Mouse (Mus musculus) midbrain, postnatal 0 days (tissue): Measurements from ENCODE around the gene Lrrc3b. TPM values are rescaled to one million over a fixed set of nuclear protein-coding genes. Genes with fewer than 3 reads are reported as not detected.

Experiments used
- ATAC-seq: fragments of 200-750 bp; cut with Nextera tagmentation; 2 replicates; pipeline ENCODE4 v1.8.0; 2017; ENCODE audit warnings: moderate number of reproducible peaks, mild to moderate bottlenecking, moderate TSS enrichment, moderate library complexity; ENCODE audit not compliant: low FRiP score
- DNase-seq: peaks from one replicate; pipeline ENCODE4 v3.0.0-alpha.2; 2015; ENCODE audit warnings: low spot score
- H3K27ac ChIP-seq: fragments of 300-500 bp; sonication (generic); 2 replicates; pipeline ENCODE4 v1.5.1; 2014; ENCODE audit warnings: low read depth, mild to moderate bottlenecking, low read length, mixed read lengths
- H3K27me3 ChIP-seq: fragments of 300-500 bp; sonication (generic); 2 replicates; pipeline ENCODE4 v1.6.1; 2014; ENCODE audit warnings: low read length, control low read depth, mixed read lengths; ENCODE audit not compliant: insufficient read depth
- H3K36me3 ChIP-seq: fragments of 300-500 bp; sonication (generic); 2 replicates; pipeline ENCODE4 v1.6.1; 2014; ENCODE audit warnings: low read length, control low read depth, mixed read lengths; ENCODE audit not compliant: insufficient read depth
- H3K4me1 ChIP-seq: fragments of 300-500 bp; sonication (generic); 2 replicates; pipeline ENCODE4 v1.6.1; 2014; ENCODE audit warnings: mild to moderate bottlenecking, control low read depth, antibody characterized with exemption, low read length, mixed read lengths; ENCODE audit not compliant: insufficient read depth
- H3K4me2 ChIP-seq: fragments of 300-500 bp; sonication (generic); 2 replicates; pipeline ENCODE4 v1.6.1; 2014; ENCODE audit warnings: low read depth, mild to moderate bottlenecking, low read length, mixed read lengths; ENCODE audit not compliant: poor library complexity, severe bottlenecking
- H3K4me3 ChIP-seq: fragments of 300-500 bp; sonication (generic); 2 replicates; pipeline ENCODE4 v1.5.1; 2014; ENCODE audit warnings: low read depth, mild to moderate bottlenecking, low read length, moderate library complexity
- H3K9ac ChIP-seq: fragments of 300-500 bp; sonication (generic); replicated peaks from 2 replicates; pipeline ENCODE4 v1.6.1; 2014; ENCODE audit warnings: mild to moderate bottlenecking, low read length, moderate library complexity, mixed read lengths; ENCODE audit not compliant: poor library complexity, severe bottlenecking
- H3K9me3 ChIP-seq: fragments of 300-500 bp; sonication (generic); 2 replicates; pipeline ENCODE4 v1.6.1; 2016; ENCODE audit warnings: low read length, control low read depth
- CTCF ChIP-seq: IDR thresholded peaks from 2 replicates; pipeline ENCODE4 v1.5.1; 2016; ENCODE audit warnings: antibody characterized with exemption, mild to moderate bottlenecking
- WGBS: fragments of 180-500 bp; shearing (Covaris S2); extraction: QIAGEN DNeasy Blood & Tissue Kit; methylation state at CpG from one replicate; pipeline ENCODE4 v1.1.7; 2014; 5-methylcytosine and 5-hydroxymethylcytosine counted together
- polyA plus RNA-seq: library from polyadenylated mRNA; unstranded; fragments of >200 nt; fragmentation: Nextera tagmentation; extraction: Ambion mirVana; gene quantifications from 2 replicates; pipeline ENCODE4 v1.2.1, GENCODE M21; 2015
- total RNA-seq: library from RNA; depleted of rRNA; stranded (reverse); fragments of >200 nt; gene quantifications from 2 replicates; pipeline ENCODE4 v1.2.3, GENCODE M21; 2014

The Lrrc3b gene
- total and polyA plus RNA-seq, 2 experiments from 2014 or later = 36.7 to 47.8 TPM

- Histone ChIP-seq H3K27me3 (no peaks in the 10 kb centered on the region), H3K9ac (no peak overlapping the region), H3K4me3 (no peak overlapping the region), H3K4me1 (no peaks in the 10 kb centered on the region), H3K9me3 (no peaks in the 10 kb centered on the region), H3K4me2 (no peak overlapping the region), H3K27ac (no peak overlapping the region), H3K36me3 (no peaks in the 10 kb centered on the region)
- TF ChIP-seq CTCF = no peak
- ATAC-seq (no peak), DNase-seq (no peak)
- WGBS = 90% methylated on average over 1 of the region's 1 CpGs
Measured at GRCm38 (mm10) chr14:15359893-15360292, 78.9 kb downstream of the Lrrc3b start.

- H3K36me3 ChIP-seq = no peaks in the 10 kb centered on the region
- H3K4me1 ChIP-seq = no peaks in the 10 kb centered on the region
- DNase-seq = no peak
- no peak for TF ChIP-seq CTCF
- H3K4me3 ChIP-seq = no peak overlapping the region
- H3K4me2 ChIP-seq = no peak overlapping the region
- H3K27ac ChIP-seq = no peak overlapping the region
- no peak overlapping the region for H3K9ac ChIP-seq
- WGBS = 55% methylated on average over 3 of the region's 3 CpGs
- no peaks in the 10 kb centered on the region for H3K9me3 ChIP-seq
- no peak for ATAC-seq
- no peaks in the 10 kb centered on the region for H3K27me3 ChIP-seq
Measured at GRCm38 (mm10) chr14:15359134-15359533, 79.7 kb downstream of the Lrrc3b start.

- Histone ChIP-seq H3K9ac (no peak overlapping the region), H3K4me3 (no peak overlapping the region), H3K36me3 (no peaks in the 10 kb centered on the region), H3K4me1 (no peaks in the 10 kb centered on the region), H3K27ac (no peak overlapping the region), H3K9me3 (no peaks in the 10 kb centered on the region), H3K4me2 (no peak overlapping the region), H3K27me3 (no peaks in the 10 kb centered on the region)
- peak; percentile 78 for TF ChIP-seq CTCF
- WGBS = 24% methylated on average over 3 of the region's 3 CpGs
- ATAC-seq (no peak), DNase-seq (peak; percentile 81)
Measured at GRCm38 (mm10) chr14:15355512-15355911, 83.3 kb downstream of the Lrrc3b start.

GRCm38 (mm10) chr14:15354299-15354698, 84.5 kb downstream of the Lrrc3b start:
- ATAC-seq (no peak), DNase-seq (no peak)

GRCm38 (mm10) chr14:15333130-15333529, 105.7 kb downstream of the Lrrc3b start:
- no peak for TF ChIP-seq CTCF
- DNase-seq = no peak

More at GRCm38 (mm10) chr14:15354299-15354698, 84.5 kb downstream of the Lrrc3b start:
- Histone ChIP-seq H3K4me1 (no peaks in the 10 kb centered on the region), H3K9ac (no peak overlapping the region), H3K4me3 (no peak overlapping the region), H3K36me3 (no peaks in the 10 kb centered on the region), H3K27ac (no peak overlapping the region), H3K27me3 (no peaks in the 10 kb centered on the region), H3K9me3 (no peaks in the 10 kb centered on the region), H3K4me2 (no peak overlapping the region)
- TF ChIP-seq CTCF = no peak
- 58% methylated on average over 5 of the region's 5 CpGs for WGBS

GRCm38 (mm10) chr14:15331370-15331769, 107.4 kb downstream of the Lrrc3b start:
- WGBS = 70% methylated on average over 1 of the region's 1 CpGs
- no peak overlapping the region for H3K9ac ChIP-seq
- no peaks in the 10 kb centered on the region for H3K9me3 ChIP-seq
- H3K27ac ChIP-seq = no peak overlapping the region
- H3K36me3 ChIP-seq = no peaks in the 10 kb centered on the region
- no peaks in the 10 kb centered on the region for H3K27me3 ChIP-seq
- H3K4me1 ChIP-seq = no peaks in the 10 kb centered on the region
- no peak for TF ChIP-seq CTCF
- no peak overlapping the region for H3K4me2 ChIP-seq
- DNase-seq = no peak
- ATAC-seq = no peak
- no peak overlapping the region for H3K4me3 ChIP-seq

More at GRCm38 (mm10) chr14:15333130-15333529, 105.7 kb downstream of the Lrrc3b start:
- H3K36me3 ChIP-seq = no peaks in the 10 kb centered on the region
- no peak overlapping the region for H3K27ac ChIP-seq
- ATAC-seq = no peak
- H3K27me3 ChIP-seq = no peaks in the 10 kb centered on the region
- no peaks in the 10 kb centered on the region for H3K4me1 ChIP-seq
- H3K4me2 ChIP-seq = no peak overlapping the region
- no peak overlapping the region for H3K4me3 ChIP-seq
- H3K9ac ChIP-seq = no peak overlapping the region
- 72% methylated on average over 2 of the region's 2 CpGs for WGBS
- no peaks in the 10 kb centered on the region for H3K9me3 ChIP-seq
